Mouse (Mus musculus) brain, embryonic 18.5 days (tissue): ENCODE results near the gene Ntm.

Experiments
- DNase-seq: peaks from one replicate; pipeline ENCODE4 v3.0.0-alpha.2; 2012; ENCODE audit warnings: low read depth, low spot score

Ntm gene

DNA sequence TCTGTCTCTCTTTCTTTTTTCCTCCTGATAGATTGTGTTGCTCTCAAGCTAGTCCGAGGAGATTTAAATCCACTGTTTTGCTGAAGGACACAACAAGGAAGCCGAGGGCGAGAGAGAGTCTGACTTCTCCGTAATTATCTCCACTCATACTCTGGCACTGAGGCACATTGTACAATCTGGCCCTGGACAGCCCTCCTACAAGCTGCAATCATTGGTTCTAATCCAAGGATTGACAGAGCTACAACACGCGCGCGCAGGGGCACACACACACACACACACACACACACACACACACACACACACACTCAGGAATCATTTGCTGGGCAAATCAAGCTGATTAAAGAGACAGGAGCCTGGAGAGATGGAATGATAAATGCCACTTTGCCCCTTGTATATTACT is at the start of gene Ntm:
Ntm (minus strand) TSS at position 164 of the 400 bp plus-strand sequence.
- DNase-seq, result peak; percentile 70

GRCm38 (mm10) chr9:30005701-30006100 is 42.8 kb upstream of the Ntm start:
- DNase-seq, result no peak

DNA sequence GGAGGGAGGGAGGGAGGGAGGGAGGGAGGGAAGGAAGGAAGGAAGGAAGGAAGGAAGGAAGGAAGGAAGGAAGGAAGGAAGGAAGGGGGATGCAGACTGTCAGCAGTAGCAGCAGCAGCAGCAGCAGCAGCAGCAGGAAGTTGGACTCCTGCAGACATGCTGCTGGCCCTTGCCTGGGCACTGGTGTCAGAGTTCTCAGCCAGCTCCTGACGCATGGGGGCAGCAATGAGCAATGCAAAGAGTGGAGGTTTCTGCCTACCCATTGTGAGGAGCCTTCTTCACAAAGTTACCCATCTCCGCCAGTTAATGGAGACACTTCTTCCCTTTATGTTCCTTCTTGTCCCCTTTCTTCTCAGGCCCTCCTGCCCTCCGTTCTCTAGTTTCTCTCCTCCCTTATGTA is 40.7 kb upstream of the Ntm start:
- no peak for DNase-seq

DNA sequence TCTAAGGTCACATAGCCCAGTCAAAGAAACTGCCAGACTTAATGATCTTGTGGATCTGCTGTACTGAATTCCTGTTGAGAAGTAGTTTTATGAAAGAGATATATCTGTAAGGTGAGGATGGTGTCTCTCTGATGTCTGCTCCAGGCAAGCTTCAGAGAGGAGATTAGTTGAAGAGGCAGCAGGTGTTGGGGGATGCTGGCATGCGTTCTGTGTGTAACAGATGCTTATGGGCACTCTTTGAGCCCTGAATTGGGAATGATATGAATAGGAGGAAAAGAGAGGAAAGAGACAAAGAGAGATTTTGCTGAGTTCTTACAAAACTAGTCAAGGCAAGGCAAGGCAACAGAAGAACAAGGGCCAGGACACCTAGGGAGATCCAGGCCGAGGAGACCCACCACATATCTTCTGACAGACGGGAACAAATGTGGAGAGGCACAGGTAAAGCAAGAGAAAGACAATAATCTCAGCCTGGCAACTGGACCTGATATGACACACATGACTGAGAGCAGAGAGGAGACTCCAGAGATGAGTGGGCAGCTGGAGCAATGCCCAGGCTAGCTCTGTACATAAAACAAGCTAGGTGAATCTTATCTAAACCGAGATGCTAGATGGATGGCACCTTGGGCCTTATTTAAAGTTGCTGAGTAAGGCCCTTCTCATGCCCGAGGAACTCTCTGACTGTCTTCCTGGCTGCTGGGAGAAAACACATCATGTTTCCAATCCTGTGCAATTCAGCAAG is 18.4 kb upstream of the Ntm start:
- DNase-seq, result no peak

GRCm38 (mm10) chr9:29961954-29962867 is 730 bp downstream of the Ntm start:
- DNase-seq, result no peak

GRCm38 (mm10) chr9:29961512-29961911 is 1.4 kb downstream of the Ntm start:
- no peak for DNase-seq

- DNase-seq, result no peak
Observed at GRCm38 (mm10) chr9:29960741-29961140, 2.2 kb downstream of the Ntm start.

DNA sequence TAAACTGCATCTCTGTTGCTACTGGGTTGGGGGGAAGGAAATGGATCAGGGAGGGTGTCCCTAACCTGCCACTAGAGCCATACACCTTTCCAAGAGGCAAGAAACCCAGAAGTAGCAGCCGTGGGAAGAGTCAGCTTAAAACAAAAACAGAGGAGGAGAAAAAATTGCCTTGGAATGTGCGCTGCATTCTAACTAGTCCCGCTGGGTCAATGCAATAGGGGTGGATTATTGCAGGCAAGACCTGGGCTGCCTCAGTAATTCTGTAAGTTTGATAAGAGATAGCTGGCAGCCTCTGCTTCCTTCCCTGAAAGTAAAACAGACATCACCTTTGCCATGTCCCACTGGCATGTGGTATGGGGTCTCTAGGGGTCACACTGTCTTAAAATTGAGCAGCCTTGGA is 2.7 kb downstream of the Ntm start:
- DNase-seq, result no peak

GRCm38 (mm10) chr9:29956936-29957335 is 6.0 kb downstream of the Ntm start:
- no peak for DNase-seq

DNA sequence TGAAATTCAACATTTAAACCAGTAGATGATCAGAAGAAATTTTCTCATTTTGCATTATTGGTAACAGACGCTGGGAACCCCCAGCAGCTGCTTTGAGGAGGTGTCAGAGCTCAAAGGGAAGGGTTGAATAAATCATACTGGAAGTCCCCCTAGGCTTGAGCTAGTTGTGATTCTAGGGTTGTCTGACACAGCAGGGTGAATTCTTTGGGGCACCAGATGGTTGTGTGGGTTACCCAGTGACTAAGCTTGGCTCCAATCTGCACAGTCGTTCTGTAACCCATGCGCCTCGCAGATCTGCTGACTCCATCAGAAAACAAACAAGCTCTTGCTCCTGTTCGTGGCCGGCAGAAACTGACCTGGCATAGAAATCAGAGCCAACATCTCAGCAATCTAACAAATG is 8.9 kb downstream of the Ntm start:
- DNase-seq, result no peak

- DNase-seq, result no peak
Observed at GRCm38 (mm10) chr9:29949041-29949440, 13.9 kb downstream of the Ntm start.

DNA sequence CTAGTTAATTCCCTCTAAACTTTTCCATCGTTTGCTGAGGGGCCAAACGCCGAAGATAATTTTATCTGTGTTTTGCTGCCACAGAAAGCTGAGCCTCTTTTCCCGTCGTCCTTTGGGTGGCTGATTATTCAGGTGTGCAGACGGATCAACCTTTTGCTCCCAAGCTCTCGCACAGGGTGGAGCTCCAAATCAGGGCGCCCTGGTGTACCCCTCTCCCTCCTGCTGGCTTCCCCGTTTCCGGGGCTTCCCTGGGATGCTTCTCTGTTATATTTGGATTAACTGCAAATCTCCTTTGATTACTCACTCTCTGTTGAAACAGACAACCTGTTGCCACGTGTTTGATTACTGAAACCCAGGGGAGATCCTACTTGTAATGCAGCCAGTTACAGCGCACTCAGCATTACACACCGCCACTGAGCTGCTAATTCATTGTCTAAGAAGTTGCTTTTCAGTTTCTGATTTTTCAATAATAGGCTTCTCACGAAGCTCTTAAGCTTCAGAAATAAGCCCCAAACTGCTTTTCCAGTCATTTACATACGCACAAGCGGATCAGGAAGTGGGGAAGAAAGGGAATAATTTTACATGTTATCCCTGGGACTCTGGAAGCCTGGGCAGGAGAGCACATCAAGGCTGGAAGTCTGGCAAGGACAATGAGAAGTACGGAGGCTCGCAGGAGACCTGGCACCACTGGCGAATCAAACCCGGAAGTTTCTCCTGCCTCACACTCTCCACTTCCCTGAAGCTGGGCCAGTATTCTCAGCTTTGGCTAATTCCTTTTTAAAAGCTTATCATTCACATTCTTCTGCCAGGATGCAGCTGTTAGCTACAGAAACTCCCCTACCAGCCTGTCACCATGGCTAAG is 19.5 kb downstream of the Ntm start:
- no peak for DNase-seq

DNA sequence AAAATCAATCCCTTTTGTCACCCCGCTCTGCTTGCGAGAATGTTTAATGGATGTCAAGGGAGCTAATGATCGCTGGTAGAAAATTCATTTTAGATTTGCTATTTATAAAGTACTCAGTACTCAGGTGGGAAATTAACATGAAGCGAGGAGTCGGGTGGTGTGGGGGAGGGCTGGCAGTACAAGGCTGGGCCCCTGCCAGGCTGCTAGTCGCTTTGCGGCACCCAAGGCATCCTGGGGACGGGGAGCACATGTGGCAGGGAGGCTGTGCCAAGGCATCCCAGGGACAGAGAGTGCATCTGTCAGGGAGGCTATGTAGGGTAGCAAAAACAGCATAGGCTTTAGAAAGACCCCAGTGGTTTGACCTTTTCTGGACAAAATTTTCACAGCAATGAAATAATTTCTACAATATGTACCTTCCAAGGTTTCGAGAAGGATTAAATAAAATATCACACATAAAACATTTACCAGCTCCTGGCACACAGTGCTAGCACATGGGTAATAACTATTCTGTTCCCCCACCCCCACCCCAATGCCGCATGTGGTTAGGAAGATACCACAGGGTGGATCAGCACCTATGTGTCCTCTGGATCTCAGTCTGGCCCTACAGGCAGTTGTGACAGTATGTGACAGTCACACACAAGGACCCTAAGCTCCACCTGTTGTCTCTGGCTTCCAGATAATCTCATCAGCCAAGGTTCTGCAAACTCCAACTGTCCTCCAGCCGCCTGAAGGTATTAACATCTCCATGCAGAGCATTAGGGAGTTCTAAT is 20.6 kb downstream of the Ntm start:
- no peak for DNase-seq

- no peak for DNase-seq
Observed at GRCm38 (mm10) chr9:29939517-29940034, 23.4 kb downstream of the Ntm start.

DNA sequence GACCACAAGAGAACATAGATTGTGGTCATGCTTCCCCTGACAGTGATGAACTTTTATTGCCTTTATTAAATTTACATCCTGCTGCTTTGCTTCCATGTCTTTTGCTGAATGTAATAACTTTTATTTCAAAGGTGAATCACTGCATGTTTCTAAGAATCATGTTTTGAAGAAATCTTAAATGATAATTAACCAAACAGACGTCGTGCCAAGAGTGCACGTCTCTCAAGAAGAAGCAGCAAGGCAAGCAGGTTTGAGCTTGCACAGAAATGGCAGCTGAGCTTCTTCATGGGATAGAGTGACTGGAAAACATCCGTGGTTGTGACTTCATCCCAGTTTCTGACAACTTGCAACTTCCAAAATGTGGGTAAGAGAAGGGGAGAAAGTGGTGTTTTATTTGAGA is 34.1 kb downstream of the Ntm start:
- DNase-seq, result no peak

DNA sequence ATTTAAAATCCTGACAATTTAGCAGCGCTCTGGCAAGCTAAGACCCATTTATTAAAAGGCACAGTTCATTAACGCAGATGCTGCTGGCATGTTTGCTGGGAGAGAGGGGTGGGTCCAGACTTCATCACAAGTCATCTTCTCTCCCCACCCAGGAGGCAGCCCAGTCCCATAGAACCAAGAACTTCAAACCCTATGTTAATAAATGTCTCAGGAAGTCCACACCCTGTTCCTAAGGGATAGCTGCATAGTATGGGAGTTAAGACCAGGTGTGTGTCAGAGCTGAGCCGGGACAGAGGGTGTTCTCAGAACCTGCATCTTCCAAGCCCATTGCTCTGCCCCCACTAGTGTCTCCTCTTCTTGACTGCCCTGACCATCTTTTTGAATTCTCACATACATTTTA is 37.6 kb downstream of the Ntm start:
- no peak for DNase-seq

- no peak for DNase-seq
Observed at GRCm38 (mm10) chr9:29898406-29899054, 64.4 kb downstream of the Ntm start.

DNA sequence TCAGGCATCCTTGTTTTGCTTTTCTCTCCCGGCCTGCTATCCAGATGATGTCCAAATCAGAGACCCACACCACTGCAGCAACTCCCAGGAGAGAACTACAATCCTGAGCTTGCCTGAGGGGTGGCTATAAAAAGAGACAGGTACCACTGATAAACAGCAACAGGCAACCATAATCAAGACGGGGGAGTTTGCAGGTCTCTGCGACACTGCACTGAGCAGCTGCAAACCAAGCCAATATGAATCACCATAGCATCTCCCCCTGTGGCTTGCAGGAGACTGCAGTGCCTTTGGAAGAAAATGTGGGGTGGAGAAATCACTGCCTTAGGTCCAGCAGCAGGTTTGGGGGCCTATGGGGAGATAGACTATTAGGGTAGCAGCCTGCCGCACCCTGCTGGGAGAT is 65.5 kb downstream of the Ntm start:
- DNase-seq, result no peak

DNA sequence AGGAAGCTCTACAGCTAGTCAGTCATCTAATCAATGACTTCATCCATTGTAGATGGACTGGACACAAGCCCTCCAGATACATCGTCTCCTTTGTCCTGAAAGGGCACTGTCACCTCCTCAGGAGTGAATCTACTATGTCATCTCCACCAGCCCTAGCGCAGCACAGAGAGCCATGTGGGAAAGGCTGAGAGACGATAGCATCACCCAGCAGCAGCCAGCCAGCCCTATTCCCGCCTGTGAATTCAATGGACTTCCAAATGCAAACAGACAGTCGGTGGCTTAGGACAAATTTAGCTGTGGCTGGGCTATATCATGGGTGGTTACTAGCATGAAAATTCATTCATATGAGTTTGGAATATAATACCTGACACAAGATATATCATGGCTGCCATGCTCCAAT is 70.1 kb downstream of the Ntm start:
- peak; percentile 36 for DNase-seq

DNA sequence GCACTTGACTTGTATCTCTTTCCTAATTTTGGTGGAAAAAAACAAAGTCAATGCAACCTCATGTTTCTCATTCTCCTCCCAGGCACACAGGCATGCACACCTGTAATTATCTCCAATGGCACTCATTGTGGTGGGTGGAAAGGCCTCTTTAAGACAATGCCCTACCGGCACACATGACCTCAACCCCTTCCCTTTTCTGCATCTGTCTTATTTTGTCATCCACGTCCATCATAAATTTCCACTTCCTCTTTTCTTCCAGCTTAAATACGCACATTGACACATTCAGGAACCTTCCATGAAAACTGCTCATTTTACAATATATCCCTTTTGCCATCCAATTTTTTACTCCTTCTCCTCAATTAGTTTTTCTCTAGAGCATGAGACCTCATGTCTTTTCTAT is 74.2 kb downstream of the Ntm start:
- DNase-seq, result no peak
